Mouse (Mus musculus) midbrain, embryonic 13.5 days (tissue): ENCODE measurements at regions not wholly inside any gene's neighbourhood (a gene's known extent, or its start where the extent isn't known, plus 50 kb on each side); places are given as distances from the start of the nearest gene placed in this dataset.

Source experiments
- ATAC-seq: fragments of 200-750 bp; cut with Nextera tagmentation; 2 replicates; pipeline ENCODE4 v1.8.0; 2017; ENCODE audit warnings: mild to moderate bottlenecking, moderate TSS enrichment, moderate library complexity
- H3K27ac ChIP-seq: fragments of 300-500 bp; sonication (generic); 2 replicates; pipeline ENCODE4 v1.5.1; 2015; ENCODE audit warnings: inconsistent platforms, mild to moderate bottlenecking, moderate library complexity
- H3K27me3 ChIP-seq: fragments of 300-500 bp; sonication (generic); 2 replicates; pipeline ENCODE4 v1.6.1; 2015; ENCODE audit warnings: mild to moderate bottlenecking, inconsistent platforms
- H3K36me3 ChIP-seq: fragments of 300-500 bp; sonication (generic); 2 replicates; pipeline ENCODE4 v1.6.1; 2015; ENCODE audit warnings: mild to moderate bottlenecking, inconsistent platforms
- H3K4me1 ChIP-seq: fragments of 300-500 bp; sonication (generic); replicated peaks from 2 replicates; pipeline ENCODE4 v1.6.1; 2015; ENCODE audit warnings: inconsistent platforms
- H3K4me2 ChIP-seq: fragments of 300-500 bp; sonication (generic); replicated peaks from 2 replicates; pipeline ENCODE4 v1.6.1; 2015; ENCODE audit warnings: moderate library complexity, mild to moderate bottlenecking, inconsistent platforms
- H3K4me3 ChIP-seq: fragments of 300-500 bp; sonication (generic); replicated peaks from 2 replicates; pipeline ENCODE4 v1.5.1; 2015; ENCODE audit warnings: mild to moderate bottlenecking, inconsistent platforms
- H3K9ac ChIP-seq: fragments of 300-500 bp; sonication (generic); replicated peaks from 2 replicates; pipeline ENCODE4 v1.6.1; 2015; ENCODE audit warnings: mild to moderate bottlenecking, inconsistent platforms
- H3K9me3 ChIP-seq: fragments of 300-500 bp; sonication (generic); 2 replicates; pipeline ENCODE4 v1.6.1; 2016; ENCODE audit warnings: mild to moderate bottlenecking, inconsistent platforms
- WGBS: fragments of 180-500 bp; shearing (Covaris S2); methylation state at CpG from one replicate; pipeline ENCODE4 v1.1.7; 2015; 5-methylcytosine and 5-hydroxymethylcytosine counted together

GRCm38 (mm10) chr2:38456571-38456970 is 54.9 kb upstream of the Nek6 start:
- H3K36me3 ChIP-seq: no peaks in the 10 kb centered on the region
- WGBS: 95% methylated on average over 3 of the region's 3 CpGs
- no peak for ATAC-seq
- no peak overlapping the region for H3K4me2 ChIP-seq
- H3K9me3 ChIP-seq: no peaks in the 10 kb centered on the region
- H3K4me3 ChIP-seq: no peak overlapping the region
- H3K4me1 ChIP-seq: peaks cover 10% of the 10 kb centered on the region; the same call in 1 of the 2 replicates
- no peaks in the 10 kb centered on the region for H3K27me3 ChIP-seq
- H3K27ac ChIP-seq: no peak overlapping the region
- no peak overlapping the region for H3K9ac ChIP-seq

- no peak for ATAC-seq
- no peak overlapping the region for H3K9ac ChIP-seq
- H3K4me2 ChIP-seq: no peak overlapping the region
- WGBS: 79% methylated on average over 2 of the region's 2 CpGs
- no peak overlapping the region for H3K27ac ChIP-seq
- H3K27me3 ChIP-seq: no peaks in the 10 kb centered on the region
- no peak overlapping the region for H3K4me3 ChIP-seq
- H3K4me1 ChIP-seq: peaks cover 10% of the 10 kb centered on the region; the same call in 1 of the 2 replicates
- H3K36me3 ChIP-seq: no peaks in the 10 kb centered on the region
- H3K9me3 ChIP-seq: no peaks in the 10 kb centered on the region
Observed at GRCm38 (mm10) chr2:38460367-38460766, 51.1 kb upstream of the Nek6 start.

GRCm38 (mm10) chr2:38460825-38461540 is 50.5 kb upstream of the Nek6 start:
- 59% methylated on average over 6 of the region's 6 CpGs for WGBS
- Histone ChIP-seq H3K9ac (no peak overlapping the region), H3K36me3 (no peaks in the 10 kb centered on the region), H3K27ac (no peak overlapping the region), H3K4me1 (peaks cover 10% of the 10 kb centered on the region; the same call in 1 of the 2 replicates), H3K4me3 (no peak overlapping the region), H3K27me3 (no peaks in the 10 kb centered on the region), H3K9me3 (no peaks in the 10 kb centered on the region), H3K4me2 (no peak overlapping the region)
- ATAC-seq: peak; percentile 60; the same call in 1 of the 2 replicates
